Mouse (Mus musculus) liver, postnatal 0 days (tissue): ENCODE results near the gene Acy3.

Experiments
- CTCF ChIP-seq: sonication (generic); IDR thresholded peaks from 2 replicates; pipeline ENCODE4 v1.5.1; 2016; ENCODE audit warnings: antibody characterized with exemption, low read depth
- EP300 ChIP-seq: IDR thresholded peaks from 2 replicates; pipeline ENCODE4 v1.6.1; 2016; ENCODE audit warnings: antibody characterized with exemption, low read depth, mild to moderate bottlenecking

DNA sequence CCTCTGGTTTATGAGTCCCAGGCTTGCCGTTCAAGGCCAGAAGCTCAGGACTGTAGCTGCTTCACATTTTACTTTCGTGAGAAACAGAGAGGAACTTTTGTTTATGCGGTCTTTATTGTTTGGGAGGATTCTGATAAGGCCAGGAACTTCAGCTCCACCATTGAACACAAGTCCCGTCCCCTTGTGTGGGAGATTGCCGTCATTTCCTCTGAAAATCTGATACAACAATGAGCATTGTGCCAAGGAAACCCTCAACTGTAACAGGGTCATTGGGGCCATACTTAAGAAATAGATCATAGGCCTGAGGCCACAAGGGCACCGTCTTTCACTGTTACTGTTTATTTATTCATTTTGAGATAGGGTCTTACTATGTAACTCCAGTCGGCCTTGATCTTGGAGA lies 36.8 kb downstream of the Acy3 start:
- TF ChIP-seq CTCF (no peak), EP300 (no peak)
